Mouse (Mus musculus): ENCODE measurements around the gene Slamf1. TPM values are rescaled to one million over a fixed set of nuclear protein-coding genes. Genes with fewer than 3 reads are reported as not detected.

Gene Slamf1
- under 1 TPM; 0.18 to 0.32 TPM for total RNA-seq (2021)
- long read RNA-seq, experiment 1: 0 reads
- long read RNA-seq, experiment 2: 0 reads

- no peak for DNase-seq (ENCODE audit: low spot score in 2 of 2)
Observed at GRCm38 (mm10) chr1:171766898-171767297, at the start of gene Slamf1. Slamf1 (plus strand) TSS chr1:171767127.

GRCm38 (mm10) chr1:171731195-171731594 lies 35.7 kb upstream of the Slamf1 start:
- no peak for DNase-seq (ENCODE audit: low spot score in 2 of 2)

GRCm38 (mm10) chr1:171734898-171735297 lies 32.0 kb upstream of the Slamf1 start:
- no peak for DNase-seq (ENCODE audit: low spot score in 2 of 2)

GRCm38 (mm10) chr1:171748127-171748969 lies 18.6 kb upstream of the Slamf1 start:
- no peak for DNase-seq (ENCODE audit: low spot score in 2 of 2)

GRCm38 (mm10) chr1:171761853-171762448 lies 5.0 kb upstream of the Slamf1 start:
- DNase-seq (ENCODE audit: low spot score in 2 of 2): no peak

GRCm38 (mm10) chr1:171770996-171771395 lies 4.1 kb downstream of the Slamf1 start:
- DNase-seq (ENCODE audit: low spot score in 2 of 2): no peak

- DNase-seq (ENCODE audit: low spot score in 2 of 2): no peak
Observed at GRCm38 (mm10) chr1:171772121-171772735, 5.3 kb downstream of the Slamf1 start.

- DNase-seq (ENCODE audit: low spot score in 2 of 2): no peak
Observed at GRCm38 (mm10) chr1:171773232-171773989, 6.5 kb downstream of the Slamf1 start.

- DNase-seq (ENCODE audit: low spot score in 2 of 2): no peak
Observed at GRCm38 (mm10) chr1:171774266-171774665, 7.3 kb downstream of the Slamf1 start.

- no peak for DNase-seq (ENCODE audit: low spot score in 2 of 2)
Observed at GRCm38 (mm10) chr1:171774678-171775077, 7.8 kb downstream of the Slamf1 start.

GRCm38 (mm10) chr1:171775781-171776180 lies 8.9 kb downstream of the Slamf1 start:
- DNase-seq (ENCODE audit: low spot score in 2 of 2): no peak

GRCm38 (mm10) chr1:171777026-171777425 lies 10.1 kb downstream of the Slamf1 start:
- no peak for DNase-seq (ENCODE audit: low spot score in 2 of 2)

GRCm38 (mm10) chr1:171782287-171782915 lies 15.5 kb downstream of the Slamf1 start:
- no peak for DNase-seq (ENCODE audit: low spot score in 2 of 2)

- DNase-seq (ENCODE audit: low spot score in 2 of 2): no peak
Observed at GRCm38 (mm10) chr1:171785871-171786270, 18.9 kb downstream of the Slamf1 start.

- DNase-seq (ENCODE audit: low spot score in 2 of 2): no peak
Observed at GRCm38 (mm10) chr1:171787281-171788015, 20.5 kb downstream of the Slamf1 start.

GRCm38 (mm10) chr1:171788461-171789283 lies 21.7 kb downstream of the Slamf1 start:
- DNase-seq (ENCODE audit: low spot score in 2 of 2): no peak

- no peak for DNase-seq (ENCODE audit: low spot score in 2 of 2)
Observed at GRCm38 (mm10) chr1:171789407-171789806, 22.5 kb downstream of the Slamf1 start.

- no peak for DNase-seq (ENCODE audit: low spot score in 2 of 2)
Observed at GRCm38 (mm10) chr1:171791491-171791890, 24.6 kb downstream of the Slamf1 start.

- no peak for DNase-seq (ENCODE audit: low spot score in 2 of 2)
Observed at GRCm38 (mm10) chr1:171796185-171796584, 29.3 kb downstream of the Slamf1 start.

Data from gastrocnemius, postnatal 4 days (tissue).